Mouse (Mus musculus) CH12F3 (cell line): ENCODE results near the gene Nek10.
"Not testable (repeated sequence)": the region's sequence is repeated elsewhere in the genome, so short reads cannot be mapped to it uniquely, and the experiment has no call there.

Experiments used
- in situ Hi-C: fragments of 300-500 bp; cut with MboI; formaldehyde crosslinking; loops from 2 replicates; pipeline ENCODE4 v1.14.3; 2020; ENCODE audit warnings: low sequenced_read_pairs

The Nek10 gene

DNA sequence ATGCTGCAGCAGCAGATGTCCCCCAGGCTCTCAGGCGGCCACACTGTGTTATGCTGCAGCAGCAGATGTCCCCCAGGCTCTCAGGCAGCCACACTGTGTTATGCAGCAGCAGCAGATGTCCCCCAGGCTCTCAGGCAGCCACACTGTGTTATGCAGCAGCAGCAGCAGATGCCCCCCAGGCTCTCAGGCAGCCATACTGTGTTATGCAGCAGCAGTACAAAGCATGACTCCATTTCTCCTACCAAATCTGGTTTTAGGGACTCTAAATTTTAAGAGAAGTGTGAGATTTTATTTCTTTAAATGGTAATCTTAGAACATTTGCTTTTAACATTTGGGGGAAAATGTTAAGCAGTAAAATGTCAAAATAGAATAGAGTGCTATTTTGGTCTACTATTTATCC lies 180.9 kb downstream of the Nek10 start:
- in situ Hi-C loops = not testable (repeated sequence)

DNA sequence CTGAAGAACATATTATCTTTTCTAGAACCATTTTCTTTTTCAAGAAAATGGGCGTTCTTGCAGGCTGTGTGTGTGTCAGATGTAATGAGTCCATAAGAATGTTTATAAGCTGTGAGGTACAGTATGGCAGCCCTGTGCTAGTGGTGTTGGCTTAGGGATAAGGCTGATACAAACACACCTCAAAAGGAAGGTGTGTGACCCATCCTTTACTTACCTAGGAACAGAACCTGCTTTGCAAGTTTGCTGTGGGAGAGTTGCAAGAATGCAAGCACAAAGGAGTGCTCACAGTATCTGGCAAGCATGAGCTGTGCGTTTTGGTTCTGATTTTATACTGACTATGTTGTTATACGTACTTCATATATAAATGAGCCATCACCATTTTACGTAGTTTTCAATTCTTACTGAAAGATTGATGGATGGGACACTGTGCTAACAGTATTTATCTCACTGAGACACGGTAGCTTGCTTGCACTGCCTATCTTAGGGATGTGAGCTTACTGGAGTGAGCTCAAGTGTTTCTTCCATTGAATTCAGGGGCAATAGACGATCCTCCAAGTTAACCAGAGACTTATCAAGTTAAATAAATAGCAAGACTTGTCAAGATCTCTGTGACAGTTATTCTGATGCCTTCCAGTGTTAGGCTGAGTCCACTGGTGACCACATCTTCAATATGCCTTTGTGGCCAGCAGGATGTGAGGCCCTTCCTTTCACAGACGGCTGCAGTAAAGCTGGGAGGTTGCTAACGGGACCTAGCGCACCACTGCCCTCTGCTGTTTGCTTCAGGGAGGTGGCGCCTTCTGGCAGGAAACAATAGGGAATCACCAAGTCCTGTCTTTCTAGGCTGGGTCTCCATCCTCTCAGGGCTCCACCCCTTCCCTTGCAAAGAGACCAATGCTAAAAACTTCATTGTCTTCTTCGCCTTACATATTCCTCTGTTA lies 181.8 kb downstream of the Nek10 start:
- in situ Hi-C loops = no loop called here

DNA sequence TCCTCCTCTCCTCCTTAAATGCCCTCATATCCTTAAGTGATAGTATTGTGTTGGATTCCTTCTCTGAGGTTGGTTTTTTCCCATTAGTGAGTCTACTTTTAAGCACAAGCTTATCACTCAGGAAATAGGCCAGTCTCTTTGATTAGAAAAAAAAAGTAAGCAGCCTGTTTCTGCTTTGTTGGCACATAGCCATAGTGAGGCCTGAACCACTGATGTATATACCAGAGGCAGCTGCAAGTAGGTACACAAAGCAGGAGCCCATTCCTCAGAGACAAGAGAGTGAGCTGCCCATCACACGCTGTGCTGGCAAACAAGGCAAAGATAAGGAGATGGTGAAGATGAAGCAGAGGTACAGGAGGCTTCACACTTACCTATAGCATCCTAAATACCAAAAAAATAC lies 184.2 kb downstream of the Nek10 start:
- in situ Hi-C loops = no loop called here

DNA sequence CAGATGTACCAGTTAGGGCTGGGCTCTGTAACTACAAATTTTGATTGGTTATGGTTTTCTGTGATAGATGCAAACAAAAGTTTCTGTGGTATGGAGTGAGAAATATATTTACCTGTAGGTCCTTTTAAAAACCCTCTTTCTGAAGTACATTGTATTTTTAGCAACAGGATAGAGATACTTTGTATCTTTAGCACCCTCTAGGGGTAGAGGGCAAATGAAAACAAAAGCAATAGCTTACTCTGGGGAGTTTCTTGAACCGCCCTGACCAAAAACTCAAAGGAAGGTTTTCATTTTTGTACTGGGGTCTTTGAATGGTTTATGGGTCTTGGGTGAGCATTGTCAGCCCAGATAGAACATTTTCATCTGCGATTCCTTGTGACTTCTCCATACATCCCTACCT lies 188.4 kb downstream of the Nek10 start:
- in situ Hi-C loops = no loop called here

DNA sequence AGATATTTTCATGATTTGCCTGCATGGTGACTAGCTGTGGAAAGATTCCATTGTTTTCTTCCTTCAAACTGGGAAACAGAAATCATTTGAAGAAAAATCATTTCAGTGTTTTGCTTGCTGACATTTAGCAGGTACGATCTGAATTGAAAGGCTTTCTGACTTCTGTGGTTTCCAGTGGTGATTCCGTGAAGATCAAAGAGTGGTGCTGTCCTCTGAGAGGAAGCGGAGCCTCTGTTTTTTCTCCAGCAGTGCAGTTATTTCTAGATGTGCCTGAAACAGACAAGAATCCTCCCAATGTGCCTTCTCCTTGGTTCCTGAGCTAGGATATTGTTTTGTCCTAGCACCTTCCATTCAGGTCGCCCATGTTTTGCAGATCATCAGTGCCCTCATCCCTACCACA lies 208.2 kb downstream of the Nek10 start:
- in situ Hi-C loops = no loop called here

DNA sequence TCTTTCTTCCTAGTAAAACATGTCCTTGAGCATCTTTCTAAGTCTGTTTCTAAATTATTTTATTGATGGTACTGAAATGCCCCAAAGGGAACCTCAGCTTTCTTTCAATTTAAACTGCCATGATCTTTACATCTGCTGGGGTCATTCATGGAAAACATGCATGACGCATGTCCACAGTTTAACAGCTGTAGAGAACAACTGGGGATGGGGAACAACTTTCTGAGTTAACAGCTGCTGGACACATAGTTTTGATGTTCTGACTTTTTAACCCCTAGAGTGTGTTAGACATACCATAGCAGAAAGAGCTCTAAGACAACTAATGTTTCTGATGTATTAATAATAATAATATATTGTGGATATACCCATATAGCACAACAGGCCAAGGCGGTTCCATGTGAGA lies 211.6 kb downstream of the Nek10 start:
- in situ Hi-C loops = no loop called here

DNA sequence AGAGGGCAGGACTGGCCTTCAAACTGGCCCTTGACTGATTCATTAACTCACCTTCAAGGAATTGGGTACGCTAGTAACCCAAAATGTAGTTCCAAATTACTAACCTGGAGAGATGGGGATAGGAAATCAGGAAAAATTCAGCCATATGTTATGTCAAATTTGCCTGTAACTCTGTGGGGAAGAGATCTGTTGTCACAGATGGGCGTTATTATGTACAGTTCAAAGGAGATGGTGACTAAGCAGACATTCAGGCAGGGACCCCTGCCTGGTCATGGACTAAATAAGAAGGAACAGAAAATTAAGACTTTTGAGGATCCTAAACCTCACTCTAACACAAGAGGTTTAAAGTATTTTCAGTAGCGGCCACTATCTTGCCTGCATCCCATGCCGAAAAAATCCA lies 227.4 kb downstream of the Nek10 start:
- in situ Hi-C loops = not testable (repeated sequence)

DNA sequence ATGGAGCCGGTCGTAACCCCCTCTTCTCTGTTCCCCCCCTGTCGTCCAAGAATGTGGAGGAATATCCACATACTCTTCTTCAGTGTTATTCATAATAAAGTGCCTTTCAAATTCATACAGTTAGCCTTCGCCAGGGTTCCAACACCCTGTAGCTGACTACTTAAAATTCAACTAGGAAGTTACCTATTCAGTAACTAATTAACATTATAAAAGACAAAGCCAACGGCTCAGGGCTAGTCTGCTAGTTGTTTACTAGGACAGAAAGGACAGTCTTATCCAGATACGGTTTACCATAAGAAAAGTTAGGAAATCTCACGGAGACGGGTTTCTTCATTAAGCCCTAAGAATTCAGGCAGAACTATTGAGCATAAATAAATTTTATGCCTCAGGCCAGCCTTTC lies 231.4 kb downstream of the Nek10 start:
- in situ Hi-C loops = not testable (repeated sequence)

DNA sequence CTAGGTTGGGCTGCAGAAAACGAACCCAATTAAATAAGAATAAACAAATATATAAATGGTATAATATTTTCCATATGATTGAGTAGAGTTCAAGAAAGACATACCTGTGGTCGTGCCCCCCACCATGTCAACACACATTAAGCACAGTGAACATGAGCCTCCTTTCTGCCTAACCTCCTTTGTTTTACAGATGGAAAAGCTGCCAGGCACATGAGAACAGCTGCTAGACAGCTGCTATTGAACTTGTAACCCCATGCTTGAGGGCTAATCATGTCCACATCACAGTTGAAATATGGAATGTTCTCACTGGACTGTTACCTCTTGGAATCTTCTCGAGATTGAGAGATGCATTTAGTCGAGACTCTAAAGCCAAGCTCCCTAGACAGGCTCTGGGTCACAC lies 245.0 kb downstream of the Nek10 start:
- in situ Hi-C loops = no loop called here

DNA sequence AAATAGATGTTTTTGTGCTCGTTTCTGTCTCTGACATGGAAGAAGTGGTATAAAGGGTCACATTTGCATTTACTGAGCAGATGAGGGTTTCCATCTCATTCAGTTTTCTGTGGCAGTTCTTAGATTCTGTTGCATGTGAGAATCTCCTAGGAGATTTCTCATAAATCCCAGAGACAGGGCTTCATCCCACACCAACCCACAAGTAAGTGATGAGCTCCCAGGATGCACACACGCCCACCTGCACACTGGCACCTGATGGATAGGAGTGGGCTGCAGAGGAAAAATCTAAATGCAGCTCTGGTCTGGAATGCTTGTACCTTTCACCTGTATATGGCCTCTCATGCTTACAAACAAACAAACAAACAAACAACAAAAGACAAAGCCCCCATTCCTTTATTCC lies 258.3 kb downstream of the Nek10 start:
- in situ Hi-C loops = no loop called here
